Mouse (Mus musculus): Measurements from ENCODE around the gene Ccdc107. TPM values are rescaled to one million over a fixed set of nuclear protein-coding genes. Genes with fewer than 3 reads are reported as not detected.
"Not testable (repeated sequence)": the region's sequence is repeated elsewhere in the genome, so short reads cannot be mapped to it uniquely, and the experiment has no call there.

Ccdc107 gene
- polyA plus RNA-seq, 1 experiment from 2014 or later = 60.3 TPM

GRCm38 (mm10) chr4:43470301-43470700, 22.4 kb upstream of the Ccdc107 start:
- ATAC-seq = no peak
- Histone ChIP-seq H3K4me1 (replicated peaks) (no peaks in the 10 kb centered on the region), H3K4me3 (replicated peaks) (no peak overlapping the region), H3K27me3 (no peaks in the 10 kb centered on the region), H3K9me3 (no peaks in the 10 kb centered on the region), H3K36me3 (no peaks in the 10 kb centered on the region), H3K4me2 (replicated peaks) (no peak overlapping the region), H3K9ac (replicated peaks) (no peak overlapping the region), H3K27ac (no peak overlapping the region)
- WGBS = 90% methylated on average over 10 of the region's 10 CpGs

GRCm38 (mm10) chr4:43473636-43474035, 19.1 kb upstream of the Ccdc107 start:
- ATAC-seq = no peak
- Histone ChIP-seq H3K36me3 (no peaks in the 10 kb centered on the region), H3K4me2 (replicated peaks) (no peak overlapping the region), H3K9me3 (no peaks in the 10 kb centered on the region), H3K4me1 (replicated peaks) (0 out of 2 replicates have a peak, but pooled peaks cover 4% of the 10 kb centered on the region), H3K4me3 (replicated peaks) (no peak overlapping the region), H3K27ac (no peak overlapping the region), H3K27me3 (no peaks in the 10 kb centered on the region), H3K9ac (replicated peaks) (no peak overlapping the region)
- WGBS = 74% methylated on average over 1 of the region's 1 CpGs

GRCm38 (mm10) chr4:43476604-43477003, 16.1 kb upstream of the Ccdc107 start:
- H3K9me3 ChIP-seq = no peaks in the 10 kb centered on the region
- H3K27me3 ChIP-seq = no peaks in the 10 kb centered on the region
- no peak overlapping the region for H3K27ac ChIP-seq
- no peak overlapping the region for H3K4me3 ChIP-seq (replicated peaks)
- H3K9ac ChIP-seq (replicated peaks) = no peak overlapping the region
- no peaks in the 10 kb centered on the region for H3K36me3 ChIP-seq
- H3K4me1 ChIP-seq (replicated peaks) = 0 out of 2 replicates have a peak, but pooled peaks cover 4% of the 10 kb centered on the region
- no peak for ATAC-seq
- WGBS = 91% methylated on average over 6 of the region's 6 CpGs
- H3K4me2 ChIP-seq (replicated peaks) = no peak overlapping the region

- peak overlapping the region; percentile 54 for H3K4me2 ChIP-seq (replicated peaks)
- H3K27ac ChIP-seq = peak overlapping the region; percentile 19; the same call in 1 of the 2 replicates
- H3K4me3 ChIP-seq (replicated peaks) = peak overlapping the region; percentile 35
- H3K9me3 ChIP-seq = no peaks in the 10 kb centered on the region
- H3K9ac ChIP-seq (replicated peaks) = 0 out of 2 replicates have a peak overlapping the region, but pooled peaks have one; percentile 10
- whole genome bisulfite sequencing = 15% methylated on average over 11 of the region's 11 CpGs
- H3K4me1 ChIP-seq (replicated peaks) = 0 out of 2 replicates have a peak, but pooled peaks cover 4% of the 10 kb centered on the region
- H3K27me3 ChIP-seq = 0 out of 2 replicates have a peak, but pooled peaks cover 5% of the 10 kb centered on the region
- H3K36me3 ChIP-seq = no peaks in the 10 kb centered on the region
- peak; percentile 95 for ATAC-seq
Observed at GRCm38 (mm10) chr4:43477857-43478533, 14.7 kb upstream of the Ccdc107 start.

GRCm38 (mm10) chr4:43478534-43478858, 14.2 kb upstream of the Ccdc107 start:
- H3K9ac ChIP-seq (replicated peaks) = 0 out of 2 replicates have a peak overlapping the region, but pooled peaks have one; percentile 10
- ATAC-seq = no peak; the same call in 1 of the 2 replicates
- peak overlapping the region; percentile 54 for H3K4me2 ChIP-seq (replicated peaks)
- 46% methylated on average over 8 of the region's 8 CpGs for WGBS
- 0 out of 2 replicates have a peak, but pooled peaks cover 4% of the 10 kb centered on the region for H3K4me1 ChIP-seq (replicated peaks)
- H3K27ac ChIP-seq = peak overlapping the region; percentile 19; the same call in 1 of the 2 replicates
- no peaks in the 10 kb centered on the region for H3K9me3 ChIP-seq
- H3K36me3 ChIP-seq = no peaks in the 10 kb centered on the region
- peak overlapping the region; percentile 35 for H3K4me3 ChIP-seq (replicated peaks)
- H3K27me3 ChIP-seq = 0 out of 2 replicates have a peak, but pooled peaks cover 5% of the 10 kb centered on the region

GRCm38 (mm10) chr4:43478906-43479832, 13.5 kb upstream of the Ccdc107 start:
- Histone ChIP-seq H3K4me2 (replicated peaks) (no peak overlapping the region), H3K27ac (no peak overlapping the region), H3K4me3 (replicated peaks) (no peak overlapping the region), H3K9ac (replicated peaks) (no peak overlapping the region), H3K27me3 (0 out of 2 replicates have a peak, but pooled peaks cover 5% of the 10 kb centered on the region), H3K36me3 (no peaks in the 10 kb centered on the region), H3K9me3 (no peaks in the 10 kb centered on the region), H3K4me1 (replicated peaks) (0 out of 2 replicates have a peak, but pooled peaks cover 4% of the 10 kb centered on the region)
- ATAC-seq = no peak
- 47% methylated on average over 24 of the region's 24 CpGs for WGBS

GRCm38 (mm10) chr4:43480985-43481384, 11.7 kb upstream of the Ccdc107 start:
- 0 out of 2 replicates have a peak, but pooled peaks cover 5% of the 10 kb centered on the region for H3K27me3 ChIP-seq
- H3K9ac ChIP-seq (replicated peaks) = no peak overlapping the region
- 91% methylated on average over 5 of the region's 5 CpGs for WGBS

GRCm38 (mm10) chr4:43481894-43482456, 10.7 kb upstream of the Ccdc107 start:
- H3K9me3 ChIP-seq = no peaks in the 10 kb centered on the region
- 77% methylated on average over 7 of the region's 7 CpGs for WGBS
- H3K27me3 ChIP-seq = 0 out of 2 replicates have a peak, but pooled peaks cover 5% of the 10 kb centered on the region
- ATAC-seq = no peak
- no peak overlapping the region for H3K4me3 ChIP-seq (replicated peaks)
- no peak overlapping the region for H3K4me2 ChIP-seq (replicated peaks)
- 0 out of 2 replicates have a peak, but pooled peaks cover 4% of the 10 kb centered on the region for H3K4me1 ChIP-seq (replicated peaks)
- H3K9ac ChIP-seq (replicated peaks) = no peak overlapping the region
- no peaks in the 10 kb centered on the region for H3K36me3 ChIP-seq
- no peak overlapping the region for H3K27ac ChIP-seq

More at GRCm38 (mm10) chr4:43480985-43481384, 11.7 kb upstream of the Ccdc107 start:
- H3K4me1 ChIP-seq (replicated peaks) = 0 out of 2 replicates have a peak, but pooled peaks cover 4% of the 10 kb centered on the region
- no peaks in the 10 kb centered on the region for H3K9me3 ChIP-seq
- H3K27ac ChIP-seq = no peak overlapping the region
- no peak for ATAC-seq
- no peak overlapping the region for H3K4me2 ChIP-seq (replicated peaks)
- H3K36me3 ChIP-seq = no peaks in the 10 kb centered on the region
- H3K4me3 ChIP-seq (replicated peaks) = no peak overlapping the region

GRCm38 (mm10) chr4:43482591-43482990, 10.1 kb upstream of the Ccdc107 start:
- Histone ChIP-seq H3K27me3 (0 out of 2 replicates have a peak, but pooled peaks cover 5% of the 10 kb centered on the region), H3K9ac (replicated peaks) (no peak overlapping the region), H3K4me2 (replicated peaks) (no peak overlapping the region), H3K27ac (no peak overlapping the region), H3K4me3 (replicated peaks) (no peak overlapping the region), H3K36me3 (no peaks in the 10 kb centered on the region), H3K4me1 (replicated peaks) (0 out of 2 replicates have a peak, but pooled peaks cover 4% of the 10 kb centered on the region), H3K9me3 (no peaks in the 10 kb centered on the region)
- ATAC-seq = no peak
- WGBS = 75% methylated on average over 10 of the region's 10 CpGs

GRCm38 (mm10) chr4:43483535-43484091, 9.1 kb upstream of the Ccdc107 start, which contains the start of gene Sit1:
TSS of gene Sit1 (minus strand) at chr4:43483734.
- Histone ChIP-seq H3K4me2 (replicated peaks) (no peak within 1 kb of the TSS), H3K36me3 (no peaks in the 10 kb centered on the region), H3K9me3 (no peaks in the 10 kb centered on the region), H3K27ac (no peak within 1 kb of the TSS), H3K4me3 (replicated peaks) (no peak within 1 kb of the TSS), H3K27me3 (0 out of 2 replicates have a peak, but pooled peaks cover 5% of the 10 kb centered on the region), H3K4me1 (replicated peaks) (no peaks in the 10 kb centered on the region), H3K9ac (replicated peaks) (no peak within 1 kb of the TSS)
- WGBS = 61% methylated on average over 12 of the region's 12 CpGs
- ATAC-seq = no peak

- WGBS = 89% methylated on average over 5 of the region's 5 CpGs
- H3K27me3 ChIP-seq, H3K36me3 ChIP-seq: not testable (repeated sequence)
Observed at GRCm38 (mm10) chr4:43485666-43486065, 7.0 kb upstream of the Ccdc107 start.

More at GRCm38 (mm10) chr4:43485666-43486065, 7.0 kb upstream of the Ccdc107 start:
- not testable (repeated sequence) for H3K9me3 ChIP-seq; H3K4me1 ChIP-seq (replicated peaks); H3K4me3 ChIP-seq (replicated peaks); ATAC-seq; H3K4me2 ChIP-seq (replicated peaks); H3K9ac ChIP-seq (replicated peaks); H3K27ac ChIP-seq

All from midbrain, embryonic 13.5 days (tissue).